Mouse (Mus musculus) neural tube, embryonic 14.5 days (tissue): Measurements from ENCODE around the gene Copa. TPM values are rescaled to one million over a fixed set of nuclear protein-coding genes. Genes with fewer than 3 reads are reported as not detected.

Experiments
- ATAC-seq: fragments of 200-750 bp; cut with Nextera tagmentation; 2 replicates; pipeline ENCODE4 v1.8.0; 2017; ENCODE audit warnings: low read depth, mild to moderate bottlenecking, moderate TSS enrichment, moderate library complexity
- H3K27ac ChIP-seq: fragments of 300-500 bp; sonication (generic); 2 replicates; pipeline ENCODE4 v1.5.1; 2014; ENCODE audit warnings: low read depth, mild to moderate bottlenecking, control low read depth, low read length, moderate library complexity, mixed read lengths
- H3K27me3 ChIP-seq: fragments of 300-500 bp; sonication (generic); 2 replicates; pipeline ENCODE4 v1.6.1; 2014; ENCODE audit warnings: low read length; ENCODE audit not compliant: control insufficient read depth, insufficient read depth
- H3K36me3 ChIP-seq: fragments of 300-500 bp; sonication (generic); 2 replicates; pipeline ENCODE4 v1.6.1; 2014; ENCODE audit warnings: low read length, mixed read lengths; ENCODE audit not compliant: control insufficient read depth, insufficient read depth
- H3K4me1 ChIP-seq: fragments of 300-500 bp; sonication (generic); 2 replicates; pipeline ENCODE4 v1.6.1; 2014; ENCODE audit warnings: low read length; ENCODE audit not compliant: control insufficient read depth, insufficient read depth
- H3K4me2 ChIP-seq: fragments of 300-500 bp; sonication (generic); 2 replicates; pipeline ENCODE4 v1.6.1; 2014; ENCODE audit warnings: mild to moderate bottlenecking, low read depth, low read length, control low read depth
- H3K4me3 ChIP-seq: fragments of 300-500 bp; sonication (generic); 2 replicates; pipeline ENCODE4 v1.5.1; 2014; ENCODE audit warnings: low read depth, low read length, control low read depth, mixed read lengths
- H3K9ac ChIP-seq: fragments of 300-500 bp; sonication (generic); replicated peaks from 2 replicates; pipeline ENCODE4 v1.6.1; 2014; ENCODE audit warnings: low read depth, mild to moderate bottlenecking, control low read depth, low read length, mixed read lengths
- H3K9me3 ChIP-seq: fragments of 300-500 bp; sonication (generic); 2 replicates; pipeline ENCODE4 v1.6.1; 2016; ENCODE audit warnings: low read length; ENCODE audit not compliant: control insufficient read depth
- WGBS: fragments of 180-500 bp; shearing (Covaris S2); extraction: QIAGEN DNeasy Blood & Tissue Kit; methylation state at CpG from one replicate; pipeline ENCODE4 v1.1.7; 2014; 5-methylcytosine and 5-hydroxymethylcytosine counted together
- polyA plus RNA-seq: library from polyadenylated mRNA; unstranded; fragments of >200 nt; fragmentation: Nextera tagmentation; extraction: Ambion mirVana; gene quantifications from 2 replicates; pipeline ENCODE4 v1.2.1, GENCODE M21; 2014

The Copa gene
- polyA plus RNA-seq, 1 experiment from 2014 or later, result 140 TPM

GRCm38 (mm10) chr1:172071556-172071955 lies 10.8 kb upstream of the Copa start:
- H3K4me1 ChIP-seq, result no peaks in the 10 kb centered on the region
- no peak overlapping the region for H3K4me2 ChIP-seq
- H3K27ac ChIP-seq, result no peak overlapping the region
- no peak for ATAC-seq
- WGBS, result 39% methylated on average over 4 of the region's 4 CpGs
- no peaks in the 10 kb centered on the region for H3K9me3 ChIP-seq
- no peak overlapping the region for H3K4me3 ChIP-seq
- peaks cover 86% of the 10 kb centered on the region for H3K36me3 ChIP-seq
- H3K9ac ChIP-seq, result no peak overlapping the region
- H3K27me3 ChIP-seq, result no peaks in the 10 kb centered on the region

GRCm38 (mm10) chr1:172072604-172073003 lies 9.7 kb upstream of the Copa start:
- no peak overlapping the region for H3K9ac ChIP-seq
- no peaks in the 10 kb centered on the region for H3K4me1 ChIP-seq
- 100% methylated on average over 7 of the region's 7 CpGs for WGBS
- no peaks in the 10 kb centered on the region for H3K27me3 ChIP-seq
- peaks cover 76% of the 10 kb centered on the region for H3K36me3 ChIP-seq
- no peak overlapping the region for H3K4me3 ChIP-seq
- no peak overlapping the region for H3K27ac ChIP-seq
- ATAC-seq, result no peak
- H3K4me2 ChIP-seq, result no peak overlapping the region
- no peaks in the 10 kb centered on the region for H3K9me3 ChIP-seq

GRCm38 (mm10) chr1:172077981-172078380 lies 4.3 kb upstream of the Copa start:
- no peak for ATAC-seq
- 83% methylated on average over 5 of the region's 5 CpGs for WGBS
- peaks cover 39% of the 10 kb centered on the region for H3K36me3 ChIP-seq

GRCm38 (mm10) chr1:172082899-172083445 lies 643 bp downstream of the Copa start:
- WGBS, result 3% methylated on average over 24 of the region's 24 CpGs
- no peaks in the 10 kb centered on the region for H3K9me3 ChIP-seq
- peaks cover 11% of the 10 kb centered on the region; the same call in 1 of the 2 replicates for H3K4me1 ChIP-seq
- peak; percentile 74 for ATAC-seq
- no peaks in the 10 kb centered on the region for H3K27me3 ChIP-seq
- H3K36me3 ChIP-seq, result peaks cover 13% of the 10 kb centered on the region
- peak overlapping the region; percentile 70 for H3K9ac ChIP-seq
- peak overlapping the region; percentile 68 for H3K4me2 ChIP-seq
- peak overlapping the region; percentile 58; the same call in 1 of the 2 replicates for H3K27ac ChIP-seq
- H3K4me3 ChIP-seq, result peak overlapping the region; percentile 65

More at GRCm38 (mm10) chr1:172077981-172078380, 4.3 kb upstream of the Copa start:
- H3K9ac ChIP-seq, result no peak overlapping the region
- no peak overlapping the region for H3K4me2 ChIP-seq
- no peaks in the 10 kb centered on the region for H3K27me3 ChIP-seq
- no peaks in the 10 kb centered on the region for H3K9me3 ChIP-seq
- H3K4me1 ChIP-seq, result peaks cover 7% of the 10 kb centered on the region; the same call in 1 of the 2 replicates
- H3K4me3 ChIP-seq, result no peak overlapping the region
- no peak overlapping the region for H3K27ac ChIP-seq

- peaks cover 64% of the 10 kb centered on the region for H3K36me3 ChIP-seq
- 66% methylated on average over 3 of the region's 3 CpGs for WGBS
- H3K27ac ChIP-seq, result no peak overlapping the region
- H3K4me1 ChIP-seq, result no peaks in the 10 kb centered on the region
- H3K27me3 ChIP-seq, result no peaks in the 10 kb centered on the region
- ATAC-seq, result no peak
- no peak overlapping the region for H3K4me3 ChIP-seq
- H3K9ac ChIP-seq, result no peak overlapping the region
- no peak overlapping the region for H3K4me2 ChIP-seq
- no peaks in the 10 kb centered on the region for H3K9me3 ChIP-seq
Measured at GRCm38 (mm10) chr1:172093522-172093921, 11.2 kb downstream of the Copa start.

GRCm38 (mm10) chr1:172094295-172094694 lies 12.0 kb downstream of the Copa start:
- ATAC-seq, result no peak
- H3K4me1 ChIP-seq, result no peaks in the 10 kb centered on the region
- no peak overlapping the region for H3K9ac ChIP-seq
- H3K9me3 ChIP-seq, result no peaks in the 10 kb centered on the region
- no peak overlapping the region for H3K4me2 ChIP-seq
- no peak overlapping the region for H3K4me3 ChIP-seq
- H3K27ac ChIP-seq, result no peak overlapping the region
- H3K36me3 ChIP-seq, result peaks cover 57% of the 10 kb centered on the region
- no peaks in the 10 kb centered on the region for H3K27me3 ChIP-seq

- no peak overlapping the region for H3K27ac ChIP-seq
- no peak overlapping the region for H3K4me2 ChIP-seq
- no peak overlapping the region for H3K9ac ChIP-seq
- no peaks in the 10 kb centered on the region for H3K4me1 ChIP-seq
- H3K36me3 ChIP-seq, result peaks cover 58% of the 10 kb centered on the region
- H3K9me3 ChIP-seq, result no peaks in the 10 kb centered on the region
- WGBS, result 41% methylated on average over 6 of the region's 6 CpGs
- H3K4me3 ChIP-seq, result no peak overlapping the region
- no peak for ATAC-seq
- H3K27me3 ChIP-seq, result no peaks in the 10 kb centered on the region
Measured at GRCm38 (mm10) chr1:172095202-172095601, 12.9 kb downstream of the Copa start.

- H3K4me3 ChIP-seq, result no peak overlapping the region
- no peak overlapping the region for H3K27ac ChIP-seq
- no peaks in the 10 kb centered on the region for H3K4me1 ChIP-seq
- no peak for ATAC-seq
- no peaks in the 10 kb centered on the region for H3K27me3 ChIP-seq
- WGBS, result 72% methylated on average over 6 of the region's 6 CpGs
- no peak overlapping the region for H3K4me2 ChIP-seq
- H3K9me3 ChIP-seq, result no peaks in the 10 kb centered on the region
- H3K9ac ChIP-seq, result no peak overlapping the region
- peaks cover 64% of the 10 kb centered on the region for H3K36me3 ChIP-seq
Measured at GRCm38 (mm10) chr1:172099325-172100033, 17.1 kb downstream of the Copa start.

GRCm38 (mm10) chr1:172103619-172104018 lies 21.3 kb downstream of the Copa start:
- 92% methylated on average over 4 of the region's 4 CpGs for WGBS
- H3K9me3 ChIP-seq, result no peaks in the 10 kb centered on the region
- H3K4me1 ChIP-seq, result no peaks in the 10 kb centered on the region
- ATAC-seq, result no peak
- no peak overlapping the region for H3K27ac ChIP-seq
- H3K4me2 ChIP-seq, result no peak overlapping the region
- peaks cover 74% of the 10 kb centered on the region for H3K36me3 ChIP-seq
- H3K9ac ChIP-seq, result no peak overlapping the region
- no peak overlapping the region for H3K4me3 ChIP-seq
- H3K27me3 ChIP-seq, result no peaks in the 10 kb centered on the region
